Mouse (Mus musculus) liver, adult 2 months (tissue): ENCODE results near the gene Dnajc25.

Experiments used
- CTCF ChIP-seq: fragments of 200-500 bp; IDR thresholded peaks from 2 replicates; pipeline ENCODE4 v1.5.1; 2011; ENCODE audit warnings: low read depth, low read length, control low read depth
- POLR2A ChIP-seq: fragments of 200-500 bp; IDR thresholded peaks from 2 replicates; pipeline ENCODE4 v1.6.1; 2011; ENCODE audit warnings: low read length, control low read depth; ENCODE audit not compliant: insufficient read depth; ENCODE audit errors: extremely low read depth

GRCm38 (mm10) chr4:59047222-59047621 is 52.4 kb downstream of the Dnajc25 start:
- TF ChIP-seq CTCF (no peak), POLR2A (no peak)
